Mouse (Mus musculus): ENCODE measurements around the gene Hist1h2ak. TPM values are rescaled to one million over a fixed set of nuclear protein-coding genes. Genes with fewer than 3 reads are reported as not detected.
"Not testable (repeated sequence)": the region's sequence is repeated elsewhere in the genome, so short reads cannot be mapped to it uniquely, and the experiment has no call there.

The Hist1h2ak gene
- total RNA-seq, 2 experiments from 2014 or later: 18.0 to 19.9 TPM

DNA sequence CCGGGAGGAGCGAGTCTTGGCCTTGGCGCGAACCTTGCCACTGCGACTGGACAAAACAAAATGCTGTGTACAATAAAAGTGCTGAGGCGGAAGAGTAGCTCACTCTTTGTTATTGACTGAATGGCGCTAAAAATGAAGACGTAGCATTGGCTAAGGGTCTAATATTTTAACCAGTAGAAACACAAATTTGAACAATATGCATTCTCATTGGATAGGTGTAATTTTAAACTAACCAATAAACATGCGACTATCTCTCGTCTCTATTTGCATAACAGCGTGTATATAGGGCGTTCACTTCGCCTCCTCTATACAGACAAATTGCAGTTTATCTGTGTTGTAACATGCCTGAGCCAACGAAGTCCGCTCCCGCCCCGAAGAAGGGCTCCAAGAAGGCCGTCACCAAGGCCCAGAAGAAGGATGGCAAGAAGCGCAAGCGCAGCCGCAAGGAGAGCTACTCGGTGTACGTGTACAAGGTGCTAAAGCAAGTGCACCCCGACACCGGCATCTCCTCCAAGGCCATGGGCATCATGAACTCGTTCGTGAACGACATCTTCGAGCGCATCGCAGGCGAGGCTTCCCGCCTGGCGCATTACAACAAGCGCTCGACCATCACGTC is 31.8 kb downstream of the Hist1h2ak start, which contains the start of gene Hist1h2bm:
Gene Hist1h2bm (plus strand): TSS at position 288 of the 616 bp plus-strand sequence.
- peak; percentile 44 to 53 for DNase-seq

GRCm38 (mm10) chr13:21721107-21721756 is 32.4 kb downstream of the Hist1h2ak start:
- DNase-seq: not testable (repeated sequence)

- no peak for DNase-seq
Measured at GRCm38 (mm10) chr13:21718381-21719080, 35.1 kb downstream of the Hist1h2ak start.

- DNase-seq: peak; percentile 81 to 84
Measured at GRCm38 (mm10) chr13:21717397-21718357, 36.0 kb downstream of the Hist1h2ak start, which contains the start of gene Hist1h3h. TSS of gene Hist1h3h (plus strand) at chr13:21717659.

- DNase-seq: not testable (repeated sequence)
Measured at GRCm38 (mm10) chr13:21716540-21717391, 36.9 kb downstream of the Hist1h2ak start.

DNA sequence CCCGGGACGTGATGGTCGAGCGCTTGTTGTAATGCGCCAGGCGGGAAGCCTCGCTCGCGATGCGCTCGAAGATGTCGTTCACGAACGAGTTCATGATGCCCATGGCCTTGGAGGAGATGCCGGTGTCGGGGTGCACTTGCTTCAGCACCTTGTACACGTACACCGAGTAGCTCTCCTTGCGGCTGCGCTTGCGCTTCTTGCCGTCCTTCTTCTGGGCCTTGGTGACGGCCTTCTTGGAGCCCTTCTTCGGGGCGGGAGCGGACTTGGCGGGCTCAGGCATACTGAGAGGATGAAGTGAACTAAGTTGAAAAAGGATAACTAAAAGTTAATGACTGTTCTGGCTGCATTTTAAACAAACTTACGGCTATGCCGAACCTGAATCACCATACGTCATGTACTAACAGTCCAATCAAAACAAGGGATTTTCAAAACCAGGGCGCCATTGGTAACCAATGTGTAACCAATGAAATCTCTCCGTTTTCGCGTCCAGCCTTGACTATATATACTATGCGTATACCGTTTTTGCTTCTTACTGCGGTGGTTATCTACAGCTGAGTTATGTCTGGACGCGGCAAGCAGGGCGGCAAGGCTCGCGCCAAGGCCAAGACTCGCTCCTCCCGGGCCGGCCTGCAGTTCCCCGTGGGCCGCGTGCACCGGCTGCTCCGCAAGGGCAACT is 37.6 kb downstream of the Hist1h2ak start, which contains the start of the genes Hist1h2bl and Hist1h2ai:
Gene Hist1h2bl (minus strand): TSS at position 280 of the 676 bp plus-strand sequence.
Gene Hist1h2ai (plus strand): TSS at position 559 of the 676 bp plus-strand sequence.
- DNase-seq: peak; percentile 63 to 71

DNA sequence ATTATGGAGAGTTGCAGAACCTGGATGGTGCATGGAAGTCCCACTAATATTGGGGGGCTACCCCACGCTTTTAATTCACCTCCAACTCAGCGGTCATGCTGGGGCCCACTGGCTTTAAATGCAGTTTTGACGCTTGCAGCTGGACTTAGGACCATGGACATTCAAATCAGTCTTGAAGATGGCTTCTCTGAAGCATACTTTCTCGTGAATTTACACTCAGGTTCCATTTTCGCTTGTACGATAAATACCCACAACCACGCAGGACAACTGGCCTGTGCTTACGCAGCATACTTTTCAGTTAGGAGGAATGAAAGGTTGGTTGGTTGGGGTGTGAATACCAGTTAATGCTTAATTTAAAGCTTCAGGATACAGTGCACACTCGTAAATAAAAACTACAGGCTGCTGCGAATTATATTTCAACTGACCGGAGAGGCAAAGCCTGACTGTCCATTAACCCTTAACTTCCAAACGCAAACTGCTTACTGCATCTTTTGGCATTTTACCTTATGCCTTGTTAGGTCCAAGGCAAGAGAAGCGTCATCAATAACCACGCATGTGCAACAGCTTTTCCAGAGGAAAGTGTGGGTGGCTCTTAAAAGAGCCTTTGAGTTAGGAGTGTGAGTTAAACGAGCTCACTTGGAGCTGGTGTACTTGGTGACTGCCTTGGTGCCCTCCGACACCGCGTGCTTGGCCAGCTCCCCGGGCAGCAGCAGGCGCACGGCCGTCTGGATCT is 38.3 kb downstream of the Hist1h2ak start:
- DNase-seq: no peak

- DNase-seq: peak; percentile 45 to 64
Measured at GRCm38 (mm10) chr13:21714725-21715124, 38.9 kb downstream of the Hist1h2ak start.

DNA sequence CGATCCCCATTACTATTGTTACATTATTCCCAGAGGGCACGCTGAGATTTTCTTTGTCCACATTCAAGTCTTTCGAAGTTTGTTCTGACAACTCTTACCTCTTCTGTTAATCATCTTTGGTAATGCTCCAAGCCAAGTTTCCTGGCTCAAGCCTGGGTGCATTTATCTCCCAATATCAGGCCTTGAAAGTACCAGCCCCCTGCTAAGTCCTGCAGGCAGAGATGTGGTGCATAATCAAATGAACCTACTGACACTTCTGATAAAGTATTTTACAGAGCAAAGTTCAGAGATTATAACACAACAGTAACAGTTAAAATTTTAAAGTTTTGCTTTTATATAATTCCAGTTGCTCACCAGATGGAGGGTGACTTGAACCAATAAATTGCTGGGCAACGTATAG is 41.9 kb downstream of the Hist1h2ak start:
- DNase-seq: no peak

DNA sequence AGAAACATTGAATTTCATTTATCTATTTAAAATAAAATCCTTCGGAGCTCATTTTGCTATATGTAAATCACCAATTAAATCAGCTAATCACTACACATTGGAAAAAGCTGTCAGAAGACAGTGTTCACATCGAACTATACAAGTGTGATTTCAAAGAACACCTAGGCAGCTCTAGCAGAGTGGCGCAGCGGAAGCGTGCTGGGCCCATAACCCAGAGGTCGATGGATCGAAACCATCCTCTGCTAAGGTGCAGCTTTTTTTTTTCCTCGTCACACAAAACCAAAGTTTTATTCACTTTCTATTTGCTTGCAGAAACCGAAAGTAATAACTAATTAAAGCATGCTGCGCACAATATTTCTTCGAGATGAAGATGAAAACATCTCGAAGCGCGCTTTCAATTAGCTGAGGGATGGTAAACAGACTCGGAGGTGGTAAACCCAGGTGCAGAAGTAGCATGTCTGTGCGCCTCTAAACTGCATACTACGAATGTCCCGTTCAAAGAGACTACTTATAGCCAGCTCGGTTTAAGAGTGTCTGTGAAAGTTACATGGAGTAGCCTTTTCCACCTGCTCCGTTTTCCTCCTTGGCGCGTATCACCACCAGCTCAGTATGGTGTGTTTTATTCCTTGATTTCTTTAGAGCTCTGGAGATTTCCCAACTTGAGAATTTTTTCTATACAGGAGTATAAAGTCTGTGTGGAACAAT is 42.7 kb downstream of the Hist1h2ak start:
- DNase-seq: peak; percentile 76 to 77

GRCm38 (mm10) chr13:21710031-21710711 is 43.5 kb downstream of the Hist1h2ak start:
- peak; percentile 89 to 91 for DNase-seq

DNA sequence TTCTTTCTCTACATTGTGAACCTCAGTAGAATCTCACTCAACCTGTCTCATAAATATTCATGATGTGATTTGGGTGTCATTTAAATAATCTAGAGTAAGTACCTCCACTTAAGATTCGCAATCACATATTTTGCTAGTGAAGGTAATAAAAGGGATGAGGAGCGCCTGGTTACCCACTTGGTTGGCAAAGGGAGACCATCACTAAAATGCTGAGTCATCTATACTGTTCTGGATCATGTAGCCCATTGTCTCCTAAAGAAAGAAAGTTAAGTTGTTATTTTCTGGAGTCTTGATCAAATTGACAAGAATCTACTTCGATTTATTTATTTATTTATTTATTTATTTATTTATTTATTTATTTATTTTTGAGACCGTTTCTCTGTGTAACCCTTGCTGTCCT is 47.0 kb downstream of the Hist1h2ak start:
- DNase-seq: no peak

Small RNA genes lying within 50 kb of the gene (microRNA-seq; reads per million reads assigned to microRNA genes)
- gene Gm44346 (not detected), gene Gm44357 (not detected), gene Gm44367 (not detected), gene Gm44454 (not detected)

Other genes with a start within 250 kb of the Hist1h2ak start
- gene Zkscan8, start 222.7 kb downstream of the Hist1h2ak start, total RNA-seq (2021): 10 to 100 TPM; 16.9 to 19.2 TPM
- gene Olfr1366, start 211.0 kb downstream of the Hist1h2ak start, total RNA-seq (2021): not detected
- gene Olfr1535, start 193.9 kb downstream of the Hist1h2ak start, total RNA-seq (2021): not detected
- not detected for gene Olfr1364, start 172.1 kb downstream of the Hist1h2ak start, total RNA-seq (2021)
- gene Olfr1362, start 139.8 kb downstream of the Hist1h2ak start, total RNA-seq (2021): not detected
- not detected for gene Olfr11, start 111.3 kb downstream of the Hist1h2ak start, total RNA-seq (2021)
- gene Olfr1361, start 90.4 kb downstream of the Hist1h2ak start, total RNA-seq (2021): not detected
- not detected for gene Olfr1360, start 76.4 kb downstream of the Hist1h2ak start, total RNA-seq (2021)
- not detected for gene Olfr1359, start 55.7 kb downstream of the Hist1h2ak start, total RNA-seq (2021)
- gene Hist1h2bl, start 37.7 kb downstream of the Hist1h2ak start, total RNA-seq (2021): 10 to 100 TPM; 60.4 to 64.6 TPM
- 10 to 100 TPM in 1 of 2 experiments, 1 to 10 TPM in 1; 7.6 to 50.2 TPM for gene Hist1h2ai, start 37.4 kb downstream of the Hist1h2ak start, total RNA-seq (2021)
- 10 to 100 TPM; 68.3 to 81.7 TPM for gene Hist1h3h, start 36.2 kb downstream of the Hist1h2ak start, total RNA-seq (2021)
- 10 to 100 TPM; 17.4 to 18.8 TPM for gene Hist1h2bm, start 31.8 kb downstream of the Hist1h2ak start, total RNA-seq (2021)
- gene Hist1h4j, start 18.8 kb downstream of the Hist1h2ak start, total RNA-seq (2021): 10 to 100 TPM; 11.8 to 14.2 TPM
- 100 to 1,000 TPM; 172 to 183 TPM for gene Hist1h4k, start 3.3 kb downstream of the Hist1h2ak start, total RNA-seq (2021)
- 10 to 100 TPM; 36.1 to 38.9 TPM for gene Hist1h2bn, start 296 bp upstream of the Hist1h2ak start, total RNA-seq (2021)
- 10 to 100 TPM; 26.2 to 28.0 TPM for gene Hist1h1b, start 26.8 kb upstream of the Hist1h2ak start, total RNA-seq (2021)
- 10 to 100 TPM; 61.4 to 73.9 TPM for gene Hist1h3i, start 29.5 kb upstream of the Hist1h2ak start, total RNA-seq (2021)
- 1 to 10 TPM; 7.5 to 9.1 TPM for gene Hist1h2an, start 33.4 kb upstream of the Hist1h2ak start, total RNA-seq (2021)
- 10 to 100 TPM; 21.9 to 22.1 TPM for gene Hist1h2bp, start 33.6 kb upstream of the Hist1h2ak start, total RNA-seq (2021)
- gene Hist1h2bq, start 56.4 kb upstream of the Hist1h2ak start, total RNA-seq (2021): 10 to 100 TPM; 74.0 to 76.3 TPM
- 10 to 100 TPM; 24.0 to 56.4 TPM for gene Hist1h2ao, start 56.6 kb upstream of the Hist1h2ak start, total RNA-seq (2021)
- gene Hist1h4m, start 57.9 kb upstream of the Hist1h2ak start, total RNA-seq (2021): 100 to 1,000 TPM; 215 to 270 TPM
- 100 to 1,000 TPM in 1 of 2 experiments, 10 to 100 TPM in 1; 56.0 to 125 TPM for gene Hist1h4n, start 78.4 kb upstream of the Hist1h2ak start, total RNA-seq (2021)
- gene Hist1h2ap, start 79.7 kb upstream of the Hist1h2ak start, total RNA-seq (2021): 10 to 100 TPM; 48.2 to 72.9 TPM
- 10 to 100 TPM; 72.5 to 76.9 TPM for gene Hist1h2br, start 79.9 kb upstream of the Hist1h2ak start, total RNA-seq (2021)
- gene Zfp184, start 191.3 kb upstream of the Hist1h2ak start, total RNA-seq (2021): 1 to 10 TPM; 1.5 to 1.6 TPM
- gene Pom121l2, start 227.4 kb upstream of the Hist1h2ak start, total RNA-seq (2021): not detected